Mouse (Mus musculus) embryonic stem cell, embryonic (primary cell): ENCODE measurements at regions not wholly inside any gene's neighbourhood (a gene's known extent, or its start where the extent isn't known, plus 50 kb on each side); places are given as distances from the start of the nearest gene placed in this dataset.

ENCODE experiments used
- CTCF ChIA-PET, 4 experiments: fragments of 300-600 bp in 2 of 4; fragments of 350-600 bp in 2 of 4; sonication (Branson Sonifier 250); formaldehyde crosslinking; loops; one replicate each; lab custom pipeline; 2022; ENCODE audit warnings: inconsistent platforms in 2 of 4; lab: Charles Lee
- POLR2A ChIA-PET, 4 experiments: fragments of 300-600 bp in 2 of 4; fragments of 350-600 bp in 2 of 4; sonication (Branson Sonifier 250); formaldehyde crosslinking; loops; one replicate each; lab custom pipeline; 2022; ENCODE audit warnings: antibody characterized with exemption in 4 of 4, inconsistent platforms in 1 of 4; lab: Charles Lee

GRCm38 (mm10) chr7:70846076-70846475 lies 479.5 kb upstream of the Nr2f2 start:
- ChIA-PET POLR2A (interaction anchor here in 1 of 4 experiments (0.6 kb wide), 1 partner anchor 1750 kb away, joined by 3 read pairs; no protein-coding TSS in a partner anchor), CTCF (no interaction called here)

DNA sequence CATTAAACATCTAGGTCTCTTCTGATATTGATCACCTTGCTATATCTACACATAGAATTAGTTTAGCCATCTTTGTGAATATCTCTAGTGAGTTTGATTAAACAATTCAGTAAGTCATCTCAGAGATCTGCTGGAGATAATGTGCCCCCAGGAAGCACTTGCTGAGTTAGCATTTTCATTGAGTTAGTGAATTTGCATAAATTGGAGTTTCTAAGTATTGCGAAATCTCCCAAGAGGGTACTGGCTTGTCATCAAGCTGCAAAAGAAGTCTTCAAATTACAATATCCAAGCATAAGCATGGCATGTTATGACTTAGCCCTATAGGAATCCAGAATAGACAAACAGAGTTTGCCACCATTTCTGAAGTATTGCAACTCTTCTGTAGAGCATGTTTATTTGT lies 473.6 kb upstream of the Nr2f2 start:
- ChIA-PET CTCF (no interaction called here), POLR2A (no interaction called here)

DNA sequence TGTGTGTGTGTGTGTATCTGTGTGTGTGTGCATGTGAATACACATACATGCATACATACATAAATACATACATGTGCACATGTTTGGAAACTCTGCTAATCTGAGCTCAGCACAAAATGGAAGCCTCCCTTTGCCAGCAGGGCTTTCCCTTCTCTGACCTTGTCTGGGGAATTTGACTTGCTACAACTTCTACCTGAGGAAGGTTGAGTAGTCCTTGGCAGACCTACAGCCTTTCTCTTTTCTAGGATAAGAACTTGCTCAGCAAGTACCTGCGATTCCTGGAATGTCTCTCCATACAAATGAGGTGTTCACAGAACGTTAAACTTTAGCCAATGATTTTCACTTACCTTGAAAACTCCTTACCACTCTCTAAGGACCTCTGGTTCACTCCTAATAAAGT lies 472.7 kb upstream of the Nr2f2 start:
- POLR2A ChIA-PET = no interaction called here
- CTCF ChIA-PET = no interaction called here

- ChIA-PET POLR2A (no interaction called here), CTCF (no interaction called here)
Measured at GRCm38 (mm10) chr7:70834787-70835461, 468.4 kb upstream of the Nr2f2 start.

- POLR2A ChIA-PET = no interaction called here
- CTCF ChIA-PET = interaction anchor here in 1 of 4 experiments (0.8 kb wide), 1 partner anchor 92 kb away, joined by 3 read pairs; no protein-coding TSS in a partner anchor
Measured at GRCm38 (mm10) chr7:70828486-70829195, 462.1 kb upstream of the Nr2f2 start.

DNA sequence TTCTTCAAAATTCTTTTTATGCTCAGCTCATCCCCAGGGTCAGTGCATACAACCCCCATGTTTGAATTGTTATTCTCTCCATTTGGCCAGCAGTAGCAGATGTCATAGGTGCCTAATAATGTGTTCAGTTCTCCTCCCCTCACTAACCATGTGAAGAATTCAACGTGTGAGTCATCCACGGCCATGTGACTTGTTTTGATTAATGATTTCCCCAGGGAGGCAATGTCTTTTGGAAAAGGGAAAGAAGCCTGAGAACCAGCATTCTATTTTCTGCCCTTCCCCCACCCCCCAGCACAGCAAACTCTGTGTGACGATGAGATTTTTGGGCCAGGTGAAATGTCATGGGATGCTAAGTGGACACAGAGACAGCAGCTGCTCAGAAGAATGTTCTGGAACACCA lies 459.5 kb upstream of the Nr2f2 start:
- ChIA-PET CTCF (no interaction called here), POLR2A (no interaction called here)

DNA sequence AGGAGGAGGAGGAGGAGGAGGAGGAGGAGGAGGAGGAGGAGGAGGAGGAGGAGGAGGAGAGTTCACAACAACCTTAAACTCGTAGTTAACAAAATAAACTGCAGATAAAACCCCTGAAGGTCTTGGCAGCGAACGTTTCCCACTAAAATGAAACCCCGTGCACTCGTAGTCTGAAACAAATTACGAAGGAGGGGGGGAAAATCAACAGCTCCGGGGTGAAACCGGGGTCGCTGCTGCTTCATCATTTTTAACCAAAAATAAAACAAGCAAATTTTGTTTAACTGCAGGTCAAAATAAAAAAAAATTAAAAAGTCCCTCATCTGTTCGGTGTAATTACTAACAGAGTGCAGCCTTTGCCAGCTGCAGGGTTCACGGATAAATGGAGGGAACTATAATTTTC lies 456.5 kb upstream of the Nr2f2 start:
- ChIA-PET CTCF (no interaction called here), POLR2A (interaction anchor here in 1 of 4 experiments (0.6 kb wide), 1 partner anchor 512 kb away, joined by 5 read pairs; no protein-coding TSS in a partner anchor)

- CTCF ChIA-PET = no interaction called here
Measured at GRCm38 (mm10) chr7:70822310-70822821, 455.8 kb upstream of the Nr2f2 start.

GRCm38 (mm10) chr7:70821861-70822260 lies 455.3 kb upstream of the Nr2f2 start:
- ChIA-PET POLR2A (interaction anchor here in 1 of 4 experiments (0.5 kb wide), 1 partner anchor 570 kb away, joined by 3 read pairs; no protein-coding TSS in a partner anchor), CTCF (no interaction called here)

More at GRCm38 (mm10) chr7:70822310-70822821, 455.8 kb upstream of the Nr2f2 start:
- POLR2A ChIA-PET = interaction anchor here in 1 of 4 experiments (0.6 kb wide), 1 partner anchor 511 kb away, joined by 5 read pairs; no protein-coding TSS in a partner anchor

- POLR2A ChIA-PET = no interaction called here
- CTCF ChIA-PET = no interaction called here
Measured at GRCm38 (mm10) chr7:70817347-70817913, 450.9 kb upstream of the Nr2f2 start.

DNA sequence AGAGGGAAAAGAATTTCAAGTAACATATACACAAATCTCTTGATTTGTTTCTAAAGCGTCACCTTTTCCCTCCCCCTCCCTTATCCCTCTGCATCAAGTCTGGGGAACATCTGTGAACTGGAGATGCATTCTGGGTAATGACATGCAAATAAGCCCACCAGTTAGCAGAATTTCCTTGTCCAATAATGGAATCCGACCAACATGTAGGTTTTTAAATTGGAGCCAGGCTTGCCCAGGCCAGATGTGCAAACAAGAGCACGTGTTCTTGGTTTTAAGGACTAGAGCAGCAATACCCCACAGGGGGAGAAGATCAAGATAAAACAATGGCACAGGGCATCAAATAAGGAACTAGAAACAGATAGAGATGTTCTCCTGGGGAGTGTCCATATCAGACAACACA lies 447.9 kb upstream of the Nr2f2 start:
- CTCF ChIA-PET = no interaction called here
- POLR2A ChIA-PET = no interaction called here

GRCm38 (mm10) chr7:70813101-70813500 lies 446.6 kb upstream of the Nr2f2 start:
- ChIA-PET POLR2A (no interaction called here), CTCF (no interaction called here)

- POLR2A ChIA-PET = no interaction called here
- CTCF ChIA-PET = no interaction called here
Measured at GRCm38 (mm10) chr7:70810411-70811090, 444.0 kb upstream of the Nr2f2 start.

DNA sequence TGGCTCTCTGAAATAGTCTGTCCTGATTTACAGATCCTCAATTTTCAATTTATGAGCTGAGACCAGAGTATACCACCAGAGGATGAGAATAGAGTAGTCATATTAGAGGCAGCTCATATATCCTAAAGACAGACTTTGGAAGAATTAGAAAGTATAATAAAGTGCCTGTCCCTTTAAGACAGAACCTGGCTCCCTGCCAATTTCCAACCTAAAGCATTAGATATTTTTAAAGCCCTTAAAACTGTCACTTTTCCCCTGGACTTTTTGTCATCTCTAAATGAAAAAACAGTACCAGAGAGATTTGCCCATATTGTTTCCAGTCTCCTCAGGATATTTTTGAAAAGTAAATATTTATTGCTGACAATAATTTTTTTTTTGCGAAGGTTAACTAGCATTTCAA lies 437.7 kb upstream of the Nr2f2 start:
- POLR2A ChIA-PET = no interaction called here
- CTCF ChIA-PET = no interaction called here

DNA sequence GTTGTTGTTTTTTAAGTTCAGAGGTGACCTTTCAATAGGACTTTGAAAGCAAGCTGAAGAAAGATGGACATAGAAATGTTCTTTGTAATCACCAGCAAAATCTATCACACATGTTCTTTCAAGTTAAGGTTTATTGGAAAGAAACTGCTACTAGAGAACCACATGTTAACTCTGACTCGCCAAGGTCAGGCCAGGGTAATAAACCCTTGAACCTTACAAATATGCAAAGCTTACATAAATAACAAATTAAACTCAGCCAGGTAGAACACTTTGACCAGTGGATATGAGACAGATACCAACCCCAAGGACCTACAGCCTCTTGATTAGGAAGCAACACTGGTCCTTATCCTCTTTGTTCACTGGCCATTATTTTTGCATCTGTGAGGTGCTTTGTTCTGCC lies 433.4 kb upstream of the Nr2f2 start:
- ChIA-PET POLR2A (interaction anchor here in 2 of 4 experiments (0.6 to 1.4 kb wide), 2 partner anchors 11 to 285 kb away, joined by 3 to 5 read pairs; no protein-coding TSS in a partner anchor), CTCF (no interaction called here)

GRCm38 (mm10) chr7:70799031-70799766 lies 432.7 kb upstream of the Nr2f2 start:
- ChIA-PET CTCF (interaction anchor here in 1 of 4 experiments (0.6 kb wide), 1 partner anchor 1881 kb away, joined by 3 read pairs; no protein-coding TSS in a partner anchor), POLR2A (interaction anchor here in 1 of 4 experiments (1.4 kb wide), 1 partner anchor 10 kb away, joined by 5 read pairs; no protein-coding TSS in a partner anchor)

DNA sequence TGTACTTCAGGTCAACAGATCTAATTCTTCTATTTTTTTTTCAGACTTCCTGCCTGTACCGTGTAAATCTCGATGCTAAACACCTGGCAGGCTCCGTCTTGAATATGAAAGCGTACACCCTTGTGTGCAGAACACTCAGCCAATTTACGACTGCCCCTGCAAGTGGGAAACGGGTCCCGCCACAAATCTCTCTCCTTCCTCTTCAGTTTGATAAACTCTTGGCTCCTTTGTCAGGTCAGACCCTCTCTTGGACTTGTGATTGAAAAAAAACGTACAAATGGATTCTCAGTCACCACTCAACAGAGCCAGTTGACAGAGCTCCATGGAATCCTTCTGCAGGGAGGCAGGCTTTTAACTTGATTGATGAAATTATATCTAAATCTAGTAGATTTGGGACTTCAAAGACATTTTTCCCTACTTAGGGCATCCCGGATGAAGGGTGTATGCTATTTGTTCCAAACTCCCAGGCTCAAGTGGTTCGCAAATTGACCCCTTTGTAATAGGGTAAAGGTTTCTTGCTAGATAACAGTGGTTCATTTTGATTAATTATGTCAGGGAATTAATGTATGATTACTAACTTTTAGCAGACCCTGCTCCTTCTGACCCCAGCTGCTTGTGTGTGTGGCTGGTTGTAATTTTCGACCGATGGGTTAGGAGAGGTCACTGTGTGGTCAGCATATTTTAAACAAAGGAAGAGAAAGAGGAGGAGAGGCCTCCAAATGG lies 429.7 kb upstream of the Nr2f2 start:
- ChIA-PET CTCF (no interaction called here), POLR2A (no interaction called here)
